Mouse (Mus musculus) spleen, adult 2 months (tissue): Measurements from ENCODE around the gene Nkx2-9.

ENCODE experiments used
- CTCF ChIP-seq: fragments of 200-500 bp; IDR thresholded peaks from 2 replicates; pipeline ENCODE4 v1.5.1; 2011; ENCODE audit warnings: mild to moderate bottlenecking, inconsistent platforms; ENCODE audit not compliant: insufficient read depth, insufficient read length, insufficient replicate concordance; ENCODE audit errors: extremely low read depth
- POLR2A ChIP-seq: fragments of 200-500 bp; IDR thresholded peaks from 2 replicates; pipeline ENCODE4 v1.6.1; 2011; ENCODE audit warnings: low read depth, low read length, inconsistent platforms

- TF ChIP-seq POLR2A (no peak), CTCF (no peak)
These were observed 25.3 kb downstream of the Nkx2-9 start for GRCm38 (mm10) chr12:56587830-56588229.
